Mouse (Mus musculus) MEL (cell line): ENCODE measurements at regions not wholly inside any gene's neighbourhood (a gene's known extent, or its start where the extent isn't known, plus 50 kb on each side); places are given as distances from the start of the nearest gene placed in this dataset.

Experiments
- CHD2 ChIP-seq: IDR thresholded peaks from 2 replicates; pipeline ENCODE4 v1.6.1; 2011; ENCODE audit warnings: low read length, improper control_type of control experiment
- CTCF ChIP-seq, 3 experiments: IDR thresholded peaks in 2 of 3; conservative IDR thresholded peaks in 1 of 3; 2 replicates each; pipeline ENCODE4 v1.5.1; 2011 to 2012; ENCODE audit warnings: low read length in 3 of 3, low read depth in 2 of 3, mild to moderate bottlenecking in 2 of 3, improper control_type of control experiment in 1 of 3, inconsistent platforms in 1 of 3, mixed read lengths in 1 of 3, moderate library complexity in 1 of 3; ENCODE audit not compliant: control insufficient read depth in 1 of 3, insufficient read depth in 1 of 3, poor library complexity in 1 of 3, severe bottlenecking in 1 of 3
- EP300 ChIP-seq, 2 experiments: IDR thresholded peaks; 2 replicates each; pipeline ENCODE4 v1.6.1; 2011; ENCODE audit warnings: improper control_type of control experiment in 2 of 2, low read length in 2 of 2, low read depth in 1 of 2, mild to moderate bottlenecking in 1 of 2
- ETS1 ChIP-seq: IDR thresholded peaks from 2 replicates; pipeline ENCODE4 v1.6.1; 2012; ENCODE audit warnings: low read depth, mild to moderate bottlenecking, inconsistent platforms, low read length, improper control_type of control experiment, moderate library complexity
- GABPA ChIP-seq: IDR thresholded peaks from 2 replicates; pipeline ENCODE4 v1.6.1; 2012; ENCODE audit warnings: low read depth, mild to moderate bottlenecking, inconsistent platforms, low read length, improper control_type of control experiment, moderate library complexity
- HCFC1 ChIP-seq: IDR thresholded peaks from 2 replicates; pipeline ENCODE4 v1.6.1; 2012; ENCODE audit warnings: low read depth, mild to moderate bottlenecking, inconsistent platforms, low read length, improper control_type of control experiment, moderate library complexity
- KAT2A ChIP-seq: conservative IDR thresholded peaks from 2 replicates; pipeline ENCODE4 v1.6.1; 2012; ENCODE audit warnings: low read depth, low read length, improper control_type of control experiment, inconsistent platforms
- MAX ChIP-seq: IDR thresholded peaks from 2 replicates; pipeline ENCODE4 v1.6.1; 2011; ENCODE audit warnings: low read length, improper control_type of control experiment
- MAZ ChIP-seq: IDR thresholded peaks from 2 replicates; pipeline ENCODE4 v1.6.1; 2012; ENCODE audit warnings: low read depth, mild to moderate bottlenecking, inconsistent platforms, low read length, improper control_type of control experiment
- MXI1 ChIP-seq: IDR thresholded peaks from 2 replicates; pipeline ENCODE4 v1.6.1; 2011; ENCODE audit warnings: mild to moderate bottlenecking, low read depth, low read length, improper control_type of control experiment
- SIN3A ChIP-seq: IDR thresholded peaks from 2 replicates; pipeline ENCODE4 v1.6.1; 2012; ENCODE audit warnings: low read length, improper control_type of control experiment, inconsistent platforms
- SMC3 ChIP-seq: IDR thresholded peaks from 2 replicates; pipeline ENCODE4 v1.6.1; 2011; ENCODE audit warnings: low read depth, low read length, improper control_type of control experiment
- UBTF ChIP-seq: IDR thresholded peaks from 2 replicates; pipeline ENCODE4 v1.6.1; 2012; ENCODE audit warnings: low read depth, mild to moderate bottlenecking, inconsistent platforms, low read length, improper control_type of control experiment, moderate library complexity, borderline replicate concordance; ENCODE audit not compliant: insufficient read depth
- USF1 ChIP-seq: IDR thresholded peaks from 2 replicates; pipeline ENCODE4 v1.6.1; 2014; ENCODE audit warnings: low read depth, mild to moderate bottlenecking, inconsistent platforms, low read length, improper control_type of control experiment, moderate library complexity

DNA sequence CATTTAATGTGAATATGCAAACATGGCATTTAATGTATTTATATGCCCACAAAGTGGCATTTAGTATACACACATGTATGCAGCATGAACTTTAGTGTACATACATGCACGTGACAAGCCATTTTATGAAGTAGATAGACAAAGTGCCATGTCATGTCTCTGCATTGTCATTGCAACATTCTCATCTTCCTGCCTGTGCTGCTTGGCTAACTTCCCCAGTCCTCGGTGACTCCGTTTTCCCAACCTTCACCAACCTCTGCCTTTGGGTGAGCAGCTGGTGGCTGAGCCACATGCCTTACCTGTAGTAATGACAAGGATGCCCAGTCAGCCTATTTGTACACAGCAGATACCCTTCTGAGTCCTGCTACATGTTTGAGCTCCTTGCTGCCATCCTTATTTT lies 194.9 kb upstream of the Eif4g2 start:
- no peak for TF ChIP-seq SIN3A
- no peak for TF ChIP-seq GABPA
- no peak for TF ChIP-seq KAT2A
- TF ChIP-seq SMC3, result no peak
- no peak for TF ChIP-seq HCFC1
- TF ChIP-seq EP300 (IDR thresholded peaks at IDR 0.05; ENCODE audit: low read depth in 1 of 2, low read length in 2 of 2), result no peak
- no peak for TF ChIP-seq CTCF (IDR thresholded peaks at IDR 0.05 in 2 of 3, conservative IDR thresholded peaks at IDR 0.05 in 1 of 3; ENCODE audit: control insufficient read depth in 1 of 3, insufficient read depth in 1 of 3, low read depth in 2 of 3, low read length in 3 of 3, poor library complexity in 1 of 3, severe bottlenecking in 1 of 3)
- no peak for TF ChIP-seq MXI1
- TF ChIP-seq UBTF, result no peak
- no peak for TF ChIP-seq MAX
- no peak for TF ChIP-seq CHD2
- TF ChIP-seq MAZ, result no peak
- no peak for TF ChIP-seq ETS1
- no peak for TF ChIP-seq USF1
